Mouse (Mus musculus) cortical plate, adult 2 months (tissue): ENCODE results near the gene Dimt1.

Source experiments
- CTCF ChIP-seq: fragments of 200-500 bp; IDR thresholded peaks from 2 replicates; pipeline ENCODE4 v1.5.1; 2011; ENCODE audit warnings: mild to moderate bottlenecking, control low read depth, low read length; ENCODE audit not compliant: insufficient read depth; ENCODE audit errors: extremely low read depth
- POLR2A ChIP-seq: fragments of 200-500 bp; IDR thresholded peaks from 2 replicates; pipeline ENCODE4 v1.6.1; 2011; ENCODE audit warnings: mild to moderate bottlenecking, low read length, control low read depth; ENCODE audit not compliant: insufficient read depth; ENCODE audit errors: extremely low read depth

DNA sequence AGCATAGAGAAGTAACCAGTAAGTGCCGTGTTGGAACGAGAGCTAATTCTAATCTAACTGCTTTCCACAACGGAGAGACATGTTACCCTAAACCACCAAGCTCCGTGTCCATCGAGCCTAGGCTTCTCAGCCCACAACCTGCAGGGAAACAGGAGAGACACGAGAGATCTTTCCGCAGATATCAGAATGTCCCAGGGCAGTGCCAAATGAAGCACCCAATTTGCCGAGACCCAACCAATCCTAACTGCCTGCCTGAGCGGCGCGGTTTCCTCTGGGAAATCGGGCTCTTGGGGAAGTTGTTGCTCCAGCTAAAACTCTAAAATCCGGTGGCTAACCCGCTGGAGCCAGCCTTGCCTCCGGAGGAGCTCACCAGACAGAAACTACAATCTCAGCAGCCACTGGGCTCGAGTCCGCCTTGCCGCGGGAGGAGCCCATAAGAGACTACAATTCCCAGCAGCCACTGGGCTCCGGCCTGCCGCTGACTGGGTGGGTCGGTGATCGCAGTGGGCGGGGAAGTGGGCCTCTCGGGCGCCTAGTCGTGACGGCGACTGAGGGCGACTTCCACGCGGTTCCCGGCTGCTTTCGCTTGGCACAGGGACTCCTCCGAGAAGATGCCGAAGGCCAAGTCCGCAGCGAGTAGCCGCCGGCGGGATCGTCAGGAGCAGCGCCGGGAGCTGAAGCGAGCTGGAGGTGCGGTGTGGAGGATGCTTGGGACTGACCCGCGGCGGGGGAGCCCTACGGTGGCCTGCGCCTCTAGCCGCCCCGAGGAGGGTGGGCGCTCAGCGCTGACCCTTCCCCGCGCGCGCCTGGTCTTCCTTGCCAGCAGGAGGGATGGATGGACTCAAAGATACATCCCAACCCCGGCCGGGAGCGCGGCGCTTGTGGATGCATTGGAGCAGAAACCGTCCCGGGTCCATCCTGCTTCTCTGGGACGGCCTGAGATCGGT, at the start of gene Dimt1:
- TF ChIP-seq POLR2A (peak; percentile 71; the same call in 1 of the 2 replicates), CTCF (no peak)
